Mouse (Mus musculus) megakaryocyte, embryonic 14.5 days (primary cell): ENCODE results near the gene Olfr930.

Source experiments
- FLI1 ChIP-seq: IDR thresholded peaks from 2 replicates; pipeline ENCODE4 v1.6.1; 2012; ENCODE audit warnings: low read length, inconsistent platforms, mixed read lengths
- GATA1 ChIP-seq: IDR thresholded peaks from 3 replicates; pipeline ENCODE4 v1.6.1; 2012; ENCODE audit warnings: mixed read lengths, low read length, inconsistent platforms, borderline replicate concordance

- no peak for TF ChIP-seq GATA1
- no peak for TF ChIP-seq FLI1
These were observed 24.0 kb downstream of the Olfr930 start for GRCm38 (mm10) chr9:38953401-38954123.
